ENCODE assay signal across 12 mouse cellular contexts in genomic region chr9:121964941-121965340, GRCm38 (mm10). TPM values are rescaled to one million over a fixed set of nuclear protein-coding genes. Genes with fewer than 3 reads are reported as not detected.
DNase-seq lines count a peak whose midpoint lies in the region.
"Had no signal": no experiment of that assay in that cellular context is flagged by ENCODE, and none has a peak within 500 bp of the region (broad histone marks: within the 10 kb centered on the region; RNA-seq: fewer than 3 reads in every experiment).

No protein-coding gene starts in this region.

- DNase-seq in cerebellum, adult 11-12 months, result peak; percentile 67
- DNase-seq in cerebellum, postnatal 4 days (ENCODE audit: low spot score in 2 of 2), result no peak
- DNase-seq in cerebellum, adult 18-20 months, result peak; percentile 51 to 54
- DNase-seq in cerebellum, adult 9-11 months, result peak; percentile 72
- DNase-seq in cerebellum, postnatal 36 days, result peak; percentile 47 to 60
- no peak for DNase-seq in layer of hippocampus, postnatal 36 days
- DNase-seq in urinary bladder, postnatal 14 days (ENCODE audit: low spot score), result no peak
- DNase-seq: adrenal gland, postnatal 10 days; gastrocnemius, postnatal 36 days; heart, postnatal 36 days had no signal

RNA-seq across cellular contexts. Expression of gene Fam198a, which starts 14.2 kb away (rescaled TPM):
- total RNA-seq in layer of hippocampus, postnatal 36 days (2021), result 1 to 10 TPM; 5.8 to 6.8 TPM

RNA-seq across cellular contexts. Expression of gene Pomgnt2, which starts 32.0 kb away (rescaled TPM):
- total RNA-seq in layer of hippocampus, postnatal 36 days (2021), result 10 to 100 TPM; 41.2 to 44.0 TPM
- total RNA-seq: MEL had no signal

RNA-seq across cellular contexts. Expression of gene Cyp8b1, which starts 48.8 kb away (rescaled TPM):
- total RNA-seq in layer of hippocampus, postnatal 36 days (2021), result not detected
- total RNA-seq: gastrocnemius, adult 8-10 months; gastrocnemius, postnatal 36 days; heart, postnatal 36 days; MEL had no signal

Comparison
In these comparisons a context has a peak if more than half of its experiments do, and no peak if none do; other contexts are left out.
1. DNase-seq: peak in cerebellum, adult 11-12 months (single experiment), cerebellum, adult 18-20 months (2 of 2), cerebellum, adult 9-11 months (single experiment) and cerebellum, postnatal 36 days (2 of 2); none in cerebellum, postnatal 4 days (0 of 2), layer of hippocampus, postnatal 36 days (0 of 2) and urinary bladder, postnatal 14 days (single experiment).